Mouse (Mus musculus): Measurements from ENCODE around the gene Osbpl10. TPM values are rescaled to one million over a fixed set of nuclear protein-coding genes. Genes with fewer than 3 reads are reported as not detected.
A peak's percentile ranks its signal among the peaks of the same experiment; 100 is the strongest.

The Osbpl10 gene
- total and polyA plus RNA-seq, 3 experiments: 0.19 TPM; not detected in 2

DNA sequence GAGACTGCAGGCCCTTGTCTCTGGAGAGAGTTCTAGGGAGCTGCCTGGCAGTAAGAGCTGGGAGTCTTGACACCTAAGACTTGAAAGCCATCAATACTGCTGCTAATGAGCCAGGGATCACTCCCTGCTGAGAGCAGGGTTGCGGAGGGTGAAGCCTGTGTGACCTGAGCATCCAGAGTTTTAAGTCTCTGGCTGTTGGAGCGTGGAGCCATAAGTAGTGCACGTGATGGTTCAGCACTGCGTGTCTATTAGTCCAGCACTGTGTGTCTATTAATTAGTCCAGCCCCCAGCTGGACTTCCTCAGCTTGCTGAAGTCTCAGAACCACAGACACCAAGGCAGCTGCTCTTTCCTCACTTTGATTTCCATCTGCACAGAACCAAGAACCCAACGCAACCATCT lies 8.0 kb downstream of the Osbpl10 start:
- TF ChIP-seq NRF1 (IDR thresholded peaks at IDR 0.05; ENCODE audit: low read depth, low read length): no peak
- TF ChIP-seq IRF4 (IDR thresholded peaks at IDR 0.05; ENCODE audit: low read depth, low read length): no peak
- no peak for TF ChIP-seq CHD2 (IDR thresholded peaks at IDR 0.05; ENCODE audit: low read length)
- no peak for TF ChIP-seq POLR2A (IDR thresholded peaks at IDR 0.05; ENCODE audit: low read depth, low read length)
- TF ChIP-seq SMC3 (IDR thresholded peaks at IDR 0.05; ENCODE audit: low read depth, low read length): no peak
- no peak for TF ChIP-seq HCFC1 (IDR thresholded peaks at IDR 0.05; ENCODE audit: low read depth, low read length)
- TF ChIP-seq GABPA (IDR thresholded peaks at IDR 0.05; ENCODE audit: insufficient replicate concordance, low read depth, low read length): no peak
- Histone ChIP-seq H3K4me3 (replicated peaks in 1 of 3; ENCODE audit: low read depth in 2 of 3, low read length in 2 of 3, poor library complexity in 1 of 3) (no peak overlapping the region), H3K79me2 (replicated peaks; ENCODE audit: control insufficient read depth, extremely low read depth, insufficient read depth, poor library complexity, severe bottlenecking) (no peaks in the 10 kb centered on the region), H3K27me3 (replicated peaks) (peaks cover 2% of the 10 kb centered on the region), H3K9ac (ENCODE audit: insufficient read depth, low read depth) (no peak overlapping the region), H3K4me2 (ENCODE audit: insufficient read depth, low read depth, poor library complexity, severe bottlenecking) (no peak overlapping the region), H3K4me1 (ENCODE audit: control insufficient read depth in 1 of 2, insufficient read depth in 2 of 2) (peaks cover 0 to 4% of the 10 kb centered on the region in 2 experiments; a peak in 1 of 4 replicates), H3K27ac (ENCODE audit: insufficient read depth, low read depth) (no peak overlapping the region), H3K9me3 (replicated peaks; ENCODE audit: low read length) (no peaks in the 10 kb centered on the region), H3K36me3 (replicated peaks in 1 of 2; ENCODE audit: control insufficient read depth in 1 of 2, insufficient read depth in 1 of 2, low read length in 1 of 2) (no peaks in the 10 kb centered on the region)
- in situ Hi-C loops (cut with MboI; ENCODE audit: low pct_ligation_motif_present, low pct_unique_long_range_greater_than_20kb, low sequenced_read_pairs) (no loop called here), dilution Hi-C loops (cut with MboI; ENCODE audit: extremely low pct_ligation_motif_present, extremely low pct_unique_long_range_greater_than_20kb, low sequenced_read_pairs) (no loop called here)
- DNase-seq (ENCODE audit: extremely low read depth): no peak

DNA sequence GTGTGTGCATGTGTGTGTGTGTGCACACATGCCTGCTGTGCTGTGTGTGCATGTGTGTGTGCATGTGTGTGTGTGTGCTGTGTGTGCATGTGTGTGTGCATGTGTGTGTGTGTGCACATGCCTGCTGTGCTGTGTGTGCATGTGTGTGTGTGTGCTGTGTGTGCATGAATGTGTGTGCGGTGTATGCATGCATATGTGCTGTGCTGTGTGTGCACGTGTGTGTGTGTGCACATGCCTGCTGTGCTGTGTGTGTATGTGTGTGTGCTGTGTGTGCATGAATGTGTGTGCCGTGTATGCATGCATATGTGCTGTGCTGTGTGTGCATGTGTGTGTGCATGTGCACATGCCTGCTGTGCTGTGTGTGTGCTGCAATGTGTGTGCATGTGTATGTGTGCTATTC lies 9.7 kb downstream of the Osbpl10 start:
- H3K36me3 ChIP-seq (replicated peaks in 1 of 2; ENCODE audit: control insufficient read depth in 1 of 2, insufficient read depth in 1 of 2, low read length in 1 of 2): no peaks in the 10 kb centered on the region
- H3K9ac ChIP-seq (ENCODE audit: insufficient read depth, low read depth): no peak overlapping the region
- no peaks in the 10 kb centered on the region for H3K9me3 ChIP-seq (replicated peaks; ENCODE audit: low read length)
- TF ChIP-seq USF2 (conservative IDR thresholded peaks at IDR 0.05; ENCODE audit: low read depth, low read length) (no peak), POLR2AphosphoS2 (IDR thresholded peaks at IDR 0.05; ENCODE audit: low read depth, low read length) (no peak), MAFK (IDR thresholded peaks at IDR 0.05; ENCODE audit: insufficient replicate concordance, low read length) (no peak), NRF1 (IDR thresholded peaks at IDR 0.05; ENCODE audit: low read depth, low read length) (no peak), POLR2A (IDR thresholded peaks at IDR 0.05; ENCODE audit: low read depth, low read length) (no peak), ZMIZ1 (IDR thresholded peaks at IDR 0.05; ENCODE audit: low read depth, low read length) (no peak), ETS1 (conservative IDR thresholded peaks at IDR 0.05; ENCODE audit: low read depth, low read length) (no peak), SMC3 (IDR thresholded peaks at IDR 0.05; ENCODE audit: low read depth, low read length) (no peak), RCOR1 (conservative IDR thresholded peaks at IDR 0.05; ENCODE audit: low read depth, low read length) (no peak), TCF12 (IDR thresholded peaks at IDR 0.05; ENCODE audit: low read depth, low read length) (no peak), ZNF384 (IDR thresholded peaks at IDR 0.05; ENCODE audit: low read depth, low read length) (no peak), PAX5 (IDR thresholded peaks at IDR 0.05; ENCODE audit: low read length) (no peak), RAD21 (IDR thresholded peaks at IDR 0.05; ENCODE audit: low read depth, low read length) (no peak)
- H3K4me2 ChIP-seq (ENCODE audit: insufficient read depth, low read depth, poor library complexity, severe bottlenecking): no peak overlapping the region
- H3K27me3 ChIP-seq (replicated peaks): no peaks in the 10 kb centered on the region
- H3K4me3 ChIP-seq (replicated peaks in 1 of 3; ENCODE audit: low read depth in 2 of 3, low read length in 2 of 3, poor library complexity in 1 of 3): peak overlapping the region in 1 of 3 experiments; percentile 14
- H3K4me1 ChIP-seq (ENCODE audit: control insufficient read depth in 1 of 2, insufficient read depth in 2 of 2): peaks cover 0 to 4% of the 10 kb centered on the region in 2 experiments; a peak in 1 of 4 replicates
- dilution Hi-C loops (cut with MboI; ENCODE audit: extremely low pct_ligation_motif_present, extremely low pct_unique_long_range_greater_than_20kb, low sequenced_read_pairs) (no loop called here), in situ Hi-C loops (cut with MboI; ENCODE audit: low pct_ligation_motif_present, low pct_unique_long_range_greater_than_20kb, low sequenced_read_pairs) (no loop called here)
- no peaks in the 10 kb centered on the region for H3K79me2 ChIP-seq (replicated peaks; ENCODE audit: control insufficient read depth, extremely low read depth, insufficient read depth, poor library complexity, severe bottlenecking)
- no peak for DNase-seq (ENCODE audit: extremely low read depth)
- no peak overlapping the region; the same call in 1 of the 2 replicates for H3K27ac ChIP-seq (ENCODE audit: insufficient read depth, low read depth)

Data from CH12.LX (cell line).